Mouse (Mus musculus): Measurements from ENCODE around the gene Snrk. TPM values are rescaled to one million over a fixed set of nuclear protein-coding genes. Genes with fewer than 3 reads are reported as not detected.
A peak's percentile ranks its signal among the peaks of the same experiment; 100 is the strongest.

Gene Snrk
- polyA plus RNA-seq, 1 experiment from 2014 or later, result 57.6 TPM

DNA sequence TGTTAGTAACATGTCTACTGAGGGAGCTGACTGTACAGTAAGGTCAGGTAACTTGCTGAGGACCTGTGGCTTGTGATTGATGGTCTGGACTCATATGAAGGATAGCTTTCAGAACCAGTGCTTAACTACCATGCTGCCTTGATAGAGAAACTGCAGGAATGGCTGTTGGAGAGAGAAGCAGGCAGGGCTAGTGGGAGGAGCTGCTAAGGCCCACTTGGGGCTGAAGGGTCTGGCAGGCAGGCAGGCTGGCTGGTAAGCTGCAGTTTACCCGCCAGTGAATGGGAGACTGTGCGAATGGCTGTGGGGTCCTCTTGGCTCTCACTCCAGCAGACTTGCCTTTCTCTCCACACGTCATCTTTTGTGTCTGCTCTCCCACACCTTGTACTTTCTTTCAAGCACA lies 13.6 kb downstream of the Snrk start:
- ATAC-seq (ENCODE audit: insufficient number of reproducible peaks, insufficient read depth, low FRiP score, low TSS enrichment), result no peak
- 0 out of 2 replicates have a peak, but pooled peaks cover 3% of the 10 kb centered on the region for H3K4me1 ChIP-seq
- H3K27ac ChIP-seq, result no peak overlapping the region
- no peak overlapping the region for H3K4me3 ChIP-seq
- H3K9me3 ChIP-seq, result no peaks in the 10 kb centered on the region
- H3K36me3 ChIP-seq, result peaks cover 5% of the 10 kb centered on the region; the same call in 1 of the 2 replicates
- no peak overlapping the region for H3K4me2 ChIP-seq (replicated peaks)
- H3K9ac ChIP-seq, result no peak overlapping the region
- 48% methylated on average over 3 of the region's 3 CpGs for WGBS
- H3K27me3 ChIP-seq, result no peaks in the 10 kb centered on the region

GRCm38 (mm10) chr9:122132145-122132544 lies 15.1 kb downstream of the Snrk start:
- Histone ChIP-seq H3K9ac (no peak overlapping the region), H3K27me3 (no peaks in the 10 kb centered on the region), H3K27ac (no peak overlapping the region), H3K4me3 (no peak overlapping the region), H3K9me3 (no peaks in the 10 kb centered on the region), H3K4me2 (replicated peaks) (no peak overlapping the region), H3K36me3 (peaks cover 8% of the 10 kb centered on the region; the same call in 1 of the 2 replicates), H3K4me1 (0 out of 2 replicates have a peak, but pooled peaks cover 3% of the 10 kb centered on the region)
- ATAC-seq (ENCODE audit: insufficient number of reproducible peaks, insufficient read depth, low FRiP score, low TSS enrichment), result no peak
- 73% methylated on average over 7 of the region's 7 CpGs for WGBS

DNA sequence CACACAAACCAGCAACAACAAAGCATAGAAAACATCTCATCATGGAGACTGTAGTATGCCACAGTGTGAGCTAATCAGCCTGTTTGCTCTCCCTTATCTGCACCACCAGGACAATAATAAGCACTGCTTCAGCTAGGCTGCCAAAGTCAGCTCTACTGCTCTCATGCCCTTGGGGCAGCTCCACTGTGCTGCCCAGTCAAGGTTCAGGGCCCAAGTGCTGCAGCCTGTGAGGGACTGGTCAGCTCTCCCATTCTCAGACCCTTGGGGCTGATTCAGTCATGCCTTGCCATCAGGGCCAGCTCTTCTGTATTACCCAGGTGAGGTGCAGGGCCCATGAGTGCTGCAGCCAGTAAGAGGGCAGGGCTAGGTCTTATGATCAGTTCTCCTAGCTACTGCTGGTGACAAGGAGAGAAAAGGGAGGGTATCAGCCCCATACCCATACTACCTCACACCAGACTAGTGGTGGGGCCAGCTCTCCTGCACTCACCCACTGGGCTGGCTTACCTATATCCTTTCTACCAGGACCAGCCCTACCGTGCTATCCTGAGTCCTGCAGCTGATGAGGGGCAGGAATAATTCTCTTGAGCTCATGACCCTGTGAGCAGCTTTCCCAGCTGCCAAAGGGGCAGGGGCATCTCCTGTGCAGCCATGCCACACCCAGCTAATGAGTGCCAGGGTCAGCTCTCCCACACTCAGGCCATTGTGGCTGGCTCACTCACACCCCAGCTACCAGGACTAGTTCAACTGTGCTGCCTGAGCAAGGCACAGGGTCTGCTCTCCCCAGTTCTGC lies 18.2 kb downstream of the Snrk start:
- ATAC-seq (ENCODE audit: insufficient number of reproducible peaks, insufficient read depth, low FRiP score, low TSS enrichment), result 0 out of 2 replicates have a peak, but pooled peaks have one; percentile 35
- no peak overlapping the region for H3K27ac ChIP-seq
- H3K4me3 ChIP-seq, result no peak overlapping the region
- WGBS, result 71% methylated on average over 1 of the region's 1 CpGs
- H3K9me3 ChIP-seq, result no peaks in the 10 kb centered on the region
- H3K4me1 ChIP-seq, result 0 out of 2 replicates have a peak, but pooled peaks cover 5% of the 10 kb centered on the region
- peaks cover 19% of the 10 kb centered on the region for H3K36me3 ChIP-seq
- no peak overlapping the region for H3K9ac ChIP-seq
- H3K27me3 ChIP-seq, result no peaks in the 10 kb centered on the region
- H3K4me2 ChIP-seq (replicated peaks), result no peak overlapping the region

DNA sequence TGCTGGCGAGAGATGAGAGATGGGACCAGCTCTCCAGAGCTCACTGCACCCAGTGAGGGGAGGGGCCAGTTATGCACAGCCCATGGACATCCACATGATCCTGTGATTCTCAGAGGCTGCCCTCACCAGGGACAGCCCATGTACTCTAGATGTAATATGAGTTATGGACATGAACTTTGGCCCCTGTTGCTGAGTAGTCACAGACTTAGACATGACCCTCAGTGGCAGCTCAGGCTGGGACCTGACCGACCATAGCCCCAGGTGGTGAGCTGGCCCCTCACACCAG lies 18.8 kb downstream of the Snrk start:
- H3K27ac ChIP-seq, result no peak overlapping the region
- 0 out of 2 replicates have a peak, but pooled peaks cover 2% of the 10 kb centered on the region for H3K4me1 ChIP-seq
- H3K27me3 ChIP-seq, result no peaks in the 10 kb centered on the region
- peaks cover 19% of the 10 kb centered on the region for H3K36me3 ChIP-seq
- H3K9me3 ChIP-seq, result no peaks in the 10 kb centered on the region
- no peak for ATAC-seq (ENCODE audit: insufficient number of reproducible peaks, insufficient read depth, low FRiP score, low TSS enrichment)
- no peak overlapping the region for H3K4me2 ChIP-seq (replicated peaks)
- H3K4me3 ChIP-seq, result no peak overlapping the region
- no peak overlapping the region for H3K9ac ChIP-seq
- WGBS, result 83% methylated on average over 2 of the region's 2 CpGs

GRCm38 (mm10) chr9:122137960-122138359 lies 20.9 kb downstream of the Snrk start:
- ATAC-seq (ENCODE audit: insufficient number of reproducible peaks, insufficient read depth, low FRiP score, low TSS enrichment), result no peak
- Histone ChIP-seq H3K4me3 (no peak overlapping the region), H3K9me3 (no peaks in the 10 kb centered on the region), H3K27me3 (no peaks in the 10 kb centered on the region), H3K9ac (no peak overlapping the region), H3K4me2 (replicated peaks) (no peak overlapping the region), H3K36me3 (peaks cover 14% of the 10 kb centered on the region), H3K27ac (no peak overlapping the region), H3K4me1 (peaks cover 5% of the 10 kb centered on the region; the same call in 1 of the 2 replicates)
- WGBS, result 85% methylated on average over 1 of the region's 1 CpGs

DNA sequence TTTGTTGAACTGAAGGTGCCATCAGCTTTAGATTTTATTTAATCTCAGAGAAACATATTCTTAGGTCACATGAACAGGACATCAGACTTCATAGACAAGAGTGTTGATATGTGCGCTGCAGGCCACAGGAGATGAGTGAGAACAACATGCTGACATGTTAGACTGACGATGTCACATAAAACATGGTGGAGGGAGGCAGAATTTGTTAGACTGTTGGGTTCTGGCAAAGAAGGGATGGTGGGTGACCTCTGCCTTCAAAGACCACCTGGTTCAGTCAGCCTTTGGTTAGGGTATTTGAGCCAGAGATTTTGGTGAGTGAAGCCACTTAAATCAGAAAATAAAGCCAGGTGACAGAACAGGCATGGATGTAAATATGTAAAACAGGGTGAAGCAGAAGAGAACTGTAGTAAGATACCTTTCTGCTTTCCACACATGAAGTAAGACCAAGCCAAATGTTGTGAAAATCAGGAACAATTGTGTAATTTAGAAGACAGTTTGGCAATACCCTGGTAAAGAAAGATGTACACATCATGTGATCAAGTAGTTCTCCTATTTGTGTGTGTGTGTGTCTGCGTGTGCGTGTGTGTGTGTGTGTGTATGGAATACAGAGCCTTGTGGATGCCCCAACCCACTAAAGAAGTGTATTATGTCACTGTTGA lies 21.4 kb downstream of the Snrk start:
- no peaks in the 10 kb centered on the region for H3K9me3 ChIP-seq
- no peak for ATAC-seq (ENCODE audit: insufficient number of reproducible peaks, insufficient read depth, low FRiP score, low TSS enrichment)
- H3K4me3 ChIP-seq, result no peak overlapping the region
- H3K27me3 ChIP-seq, result no peaks in the 10 kb centered on the region
- 94% methylated on average over 4 of the region's 4 CpGs for WGBS
- H3K27ac ChIP-seq, result no peak overlapping the region
- no peak overlapping the region for H3K9ac ChIP-seq
- H3K4me1 ChIP-seq, result peaks cover 8% of the 10 kb centered on the region; the same call in 1 of the 2 replicates
- no peak overlapping the region for H3K4me2 ChIP-seq (replicated peaks)
- peaks cover 14% of the 10 kb centered on the region for H3K36me3 ChIP-seq

DNA sequence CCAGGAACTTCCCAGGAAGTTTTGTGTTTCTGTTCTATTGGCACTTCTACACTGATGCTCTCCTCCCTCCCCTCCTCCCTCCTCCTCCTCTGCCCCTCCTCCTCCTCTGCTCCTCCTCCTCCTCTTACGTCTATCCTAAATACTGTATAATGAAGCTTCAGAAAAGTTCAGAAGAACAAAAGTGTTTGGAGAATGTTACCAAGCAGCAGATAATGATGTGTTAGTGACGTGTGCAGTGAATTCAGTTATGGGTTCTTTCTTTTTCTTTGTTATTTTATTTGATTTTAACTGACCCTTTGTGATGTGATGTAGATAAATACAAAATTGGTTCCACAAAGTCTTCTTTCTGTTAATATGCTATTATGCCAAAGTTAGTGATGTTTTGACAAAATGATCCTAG lies 22.2 kb downstream of the Snrk start:
- Histone ChIP-seq H3K4me2 (replicated peaks) (no peak overlapping the region), H3K27me3 (no peaks in the 10 kb centered on the region), H3K9ac (no peak overlapping the region), H3K27ac (no peak overlapping the region), H3K36me3 (peaks cover 16% of the 10 kb centered on the region), H3K4me1 (peaks cover 8% of the 10 kb centered on the region; the same call in 1 of the 2 replicates), H3K4me3 (no peak overlapping the region), H3K9me3 (no peaks in the 10 kb centered on the region)
- ATAC-seq (ENCODE audit: insufficient number of reproducible peaks, insufficient read depth, low FRiP score, low TSS enrichment), result no peak
- WGBS, result 64% methylated on average over 2 of the region's 2 CpGs

- Histone ChIP-seq H3K9me3 (no peaks in the 10 kb centered on the region), H3K4me1 (peaks cover 8% of the 10 kb centered on the region; the same call in 1 of the 2 replicates), H3K27ac (no peak overlapping the region), H3K27me3 (no peaks in the 10 kb centered on the region), H3K4me2 (replicated peaks) (no peak overlapping the region), H3K9ac (no peak overlapping the region), H3K36me3 (peaks cover 29% of the 10 kb centered on the region), H3K4me3 (no peak overlapping the region)
- WGBS, result 67% methylated on average over 1 of the region's 1 CpGs
- ATAC-seq (ENCODE audit: insufficient number of reproducible peaks, insufficient read depth, low FRiP score, low TSS enrichment), result no peak
Observed at GRCm38 (mm10) chr9:122143219-122143618, 26.2 kb downstream of the Snrk start.

GRCm38 (mm10) chr9:122144776-122145175 lies 27.7 kb downstream of the Snrk start:
- H3K36me3 ChIP-seq, result peaks cover 26% of the 10 kb centered on the region

GRCm38 (mm10) chr9:122145677-122146076 lies 28.6 kb downstream of the Snrk start:
- H3K36me3 ChIP-seq, result peaks cover 26% of the 10 kb centered on the region
- no peak overlapping the region for H3K4me3 ChIP-seq
- H3K27ac ChIP-seq, result no peak overlapping the region
- no peak overlapping the region for H3K4me2 ChIP-seq (replicated peaks)
- peaks cover 6% of the 10 kb centered on the region; the same call in 1 of the 2 replicates for H3K4me1 ChIP-seq
- H3K9ac ChIP-seq, result no peak overlapping the region
- ATAC-seq (ENCODE audit: insufficient number of reproducible peaks, insufficient read depth, low FRiP score, low TSS enrichment), result no peak
- no peaks in the 10 kb centered on the region for H3K27me3 ChIP-seq
- H3K9me3 ChIP-seq, result no peaks in the 10 kb centered on the region

More at GRCm38 (mm10) chr9:122144776-122145175, 27.7 kb downstream of the Snrk start:
- Histone ChIP-seq H3K9ac (no peak overlapping the region), H3K4me2 (replicated peaks) (no peak overlapping the region), H3K27ac (no peak overlapping the region), H3K27me3 (no peaks in the 10 kb centered on the region), H3K4me1 (peaks cover 6% of the 10 kb centered on the region; the same call in 1 of the 2 replicates), H3K9me3 (no peaks in the 10 kb centered on the region), H3K4me3 (no peak overlapping the region)
- ATAC-seq (ENCODE audit: insufficient number of reproducible peaks, insufficient read depth, low FRiP score, low TSS enrichment), result no peak
- 96% methylated on average over 3 of the region's 3 CpGs for WGBS

DNA sequence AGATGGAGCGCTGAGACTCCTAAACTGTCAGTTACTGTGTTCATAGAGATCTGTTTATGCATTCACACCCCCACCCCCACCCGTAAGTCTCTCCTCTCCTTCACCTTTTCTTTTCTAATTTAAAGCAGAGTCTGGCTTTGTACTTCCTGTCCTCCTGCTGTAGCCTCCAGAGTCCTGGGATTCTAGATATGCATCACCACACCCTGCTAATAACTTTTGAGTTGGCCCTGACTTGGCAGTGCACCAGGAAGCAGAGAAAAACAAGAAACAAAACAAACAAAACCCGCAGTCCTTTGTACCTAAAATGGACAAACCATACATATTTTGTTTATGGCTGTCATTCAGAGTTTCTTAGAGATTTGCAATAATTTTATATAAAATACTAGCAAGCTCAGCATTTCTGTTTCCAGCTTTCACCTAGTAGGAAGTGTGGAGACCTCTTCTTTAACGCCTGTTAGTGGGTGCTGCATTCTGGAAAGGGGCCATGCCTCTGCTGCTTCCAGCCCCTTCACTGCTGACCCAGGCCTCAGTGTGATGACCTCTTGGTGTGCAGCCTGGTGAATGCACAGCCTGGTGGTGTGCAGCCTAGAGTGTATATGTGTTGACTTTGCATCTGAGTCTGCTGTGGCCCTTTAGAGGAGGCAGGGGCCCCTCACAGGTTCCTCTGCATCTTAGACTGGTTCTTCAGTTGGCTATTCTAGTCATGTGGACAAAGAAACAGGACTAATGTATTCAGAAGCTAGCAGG lies 29.2 kb downstream of the Snrk start:
- H3K36me3 ChIP-seq, result peaks cover 26% of the 10 kb centered on the region
- H3K4me1 ChIP-seq, result peaks cover 6% of the 10 kb centered on the region; the same call in 1 of the 2 replicates
- no peak for ATAC-seq (ENCODE audit: insufficient number of reproducible peaks, insufficient read depth, low FRiP score, low TSS enrichment)
- H3K9ac ChIP-seq, result no peak overlapping the region
- no peaks in the 10 kb centered on the region for H3K9me3 ChIP-seq
- no peak overlapping the region for H3K27ac ChIP-seq
- no peak overlapping the region for H3K4me2 ChIP-seq (replicated peaks)
- no peak overlapping the region for H3K4me3 ChIP-seq
- no peaks in the 10 kb centered on the region for H3K27me3 ChIP-seq
- 77% methylated on average over 4 of the region's 4 CpGs for WGBS
